Mouse (Mus musculus) limb, embryonic 14.5 days (tissue): ENCODE results near the gene Prkar2b. TPM values are rescaled to one million over a fixed set of nuclear protein-coding genes. Genes with fewer than 3 reads are reported as not detected.

Experiments
- ATAC-seq: fragments of 200-750 bp; cut with Nextera tagmentation; 2 replicates; pipeline ENCODE4 v1.8.0; 2017; ENCODE audit warnings: low read depth, moderate number of reproducible peaks, moderate TSS enrichment; ENCODE audit not compliant: low FRiP score
- DNase-seq: peaks from one replicate; pipeline ENCODE4 v3.0.0-alpha.2; 2015; ENCODE audit warnings: low spot score
- H3K27ac ChIP-seq: fragments of 300-500 bp; sonication (generic); replicated peaks from 2 replicates; pipeline ENCODE4 v1.5.1; 2014; ENCODE audit warnings: low read depth, mild to moderate bottlenecking, low read length, moderate library complexity, mixed read lengths
- H3K27me3 ChIP-seq: fragments of 300-500 bp; sonication (generic); 2 replicates; pipeline ENCODE4 v1.6.1; 2014; ENCODE audit warnings: low read length, mixed read lengths; ENCODE audit not compliant: control insufficient read depth, insufficient read depth
- H3K36me3 ChIP-seq: fragments of 300-500 bp; sonication (generic); 2 replicates; pipeline ENCODE4 v1.6.1; 2014; ENCODE audit warnings: mild to moderate bottlenecking, low read length, moderate library complexity, mixed read lengths; ENCODE audit not compliant: control insufficient read depth, insufficient read depth
- H3K4me1 ChIP-seq: fragments of 300-500 bp; sonication (generic); 2 replicates; pipeline ENCODE4 v1.6.1; 2014; ENCODE audit warnings: antibody characterized with exemption, low read length, mixed read lengths; ENCODE audit not compliant: control insufficient read depth, insufficient read depth
- H3K4me2 ChIP-seq: fragments of 300-500 bp; sonication (generic); replicated peaks from 2 replicates; pipeline ENCODE4 v1.6.1; 2014; ENCODE audit warnings: low read depth, mild to moderate bottlenecking, low read length, moderate library complexity; ENCODE audit not compliant: severe bottlenecking
- H3K4me3 ChIP-seq: fragments of 300-500 bp; sonication (generic); replicated peaks from 2 replicates; pipeline ENCODE4 v1.5.1; 2014; ENCODE audit warnings: low read length
- H3K9ac ChIP-seq: fragments of 300-500 bp; sonication (generic); 2 replicates; pipeline ENCODE4 v1.6.1; 2014; ENCODE audit warnings: mild to moderate bottlenecking, low read depth, low read length, moderate library complexity; ENCODE audit not compliant: severe bottlenecking
- H3K9me3 ChIP-seq: fragments of 300-500 bp; sonication (generic); 2 replicates; pipeline ENCODE4 v1.6.1; 2016; ENCODE audit warnings: low read length; ENCODE audit not compliant: control insufficient read depth
- POLR2A ChIP-seq: fragments of 200-500 bp; IDR thresholded peaks from 2 replicates; pipeline ENCODE4 v1.8.0; 2012; ENCODE audit warnings: inconsistent platforms, mild to moderate bottlenecking, moderate library complexity, borderline replicate concordance; ENCODE audit not compliant: insufficient read depth, insufficient read length; ENCODE audit errors: extremely low read depth
- WGBS: fragments of 180-500 bp; shearing (Covaris S2); extraction: QIAGEN DNeasy Blood & Tissue Kit; methylation state at CpG from one replicate; pipeline ENCODE4 v1.1.7; 2014; 5-methylcytosine and 5-hydroxymethylcytosine counted together
- polyA plus RNA-seq, 2 experiments: library from polyadenylated mRNA; depleted of rRNA in 1 of 2; stranded (reverse) in 1 of 2; unstranded in 1 of 2; fragments of >200 nt; fragmentation: Nextera tagmentation in 1 of 2; extraction: Ambion mirVana in 1 of 2; gene quantifications; 2 replicates each; pipeline versions ENCODE4 v1.2.1 to v1.2.3; 2012 to 2014

The Prkar2b gene
- polyA plus RNA-seq, 2 experiments: 12.2 to 23.9 TPM

- ATAC-seq: no peak
- TF ChIP-seq POLR2A: no peak
- Histone ChIP-seq H3K9me3 (no peaks in the 10 kb centered on the region), H3K9ac (no peak overlapping the region), H3K4me1 (no peaks in the 10 kb centered on the region; the same call in 1 of the 2 replicates), H3K4me3 (no peak overlapping the region), H3K4me2 (no peak overlapping the region), H3K27ac (no peak overlapping the region), H3K36me3 (peaks cover 38% of the 10 kb centered on the region), H3K27me3 (no peaks in the 10 kb centered on the region)
- WGBS: 97% methylated on average over 2 of the region's 2 CpGs
- DNase-seq: no peak
Measured at GRCm38 (mm10) chr12:31944405-31944804, 116.7 kb downstream of the Prkar2b start.

GRCm38 (mm10) chr12:31943020-31943654 lies 118.0 kb downstream of the Prkar2b start:
- Histone ChIP-seq H3K4me2 (no peak overlapping the region), H3K36me3 (peaks cover 51% of the 10 kb centered on the region), H3K4me3 (no peak overlapping the region), H3K4me1 (no peaks in the 10 kb centered on the region; the same call in 1 of the 2 replicates), H3K27ac (no peak overlapping the region), H3K9me3 (no peaks in the 10 kb centered on the region), H3K27me3 (no peaks in the 10 kb centered on the region), H3K9ac (no peak overlapping the region)
- TF ChIP-seq POLR2A: no peak
- 94% methylated on average over 4 of the region's 4 CpGs for WGBS
- no peak for DNase-seq
- no peak for ATAC-seq

GRCm38 (mm10) chr12:31939026-31939425 lies 122.1 kb downstream of the Prkar2b start:
- H3K4me3 ChIP-seq: no peak overlapping the region
- no peak for TF ChIP-seq POLR2A
- H3K4me2 ChIP-seq: no peak overlapping the region
- DNase-seq (no peak), ATAC-seq (no peak)
- peaks cover 85% of the 10 kb centered on the region for H3K36me3 ChIP-seq
- no peaks in the 10 kb centered on the region for H3K4me1 ChIP-seq
- no peaks in the 10 kb centered on the region for H3K9me3 ChIP-seq
- H3K9ac ChIP-seq: no peak overlapping the region
- no peak overlapping the region for H3K27ac ChIP-seq
- no peaks in the 10 kb centered on the region for H3K27me3 ChIP-seq

GRCm38 (mm10) chr12:31938391-31938997 lies 122.6 kb downstream of the Prkar2b start:
- no peaks in the 10 kb centered on the region for H3K27me3 ChIP-seq
- no peak overlapping the region for H3K4me2 ChIP-seq
- peaks cover 82% of the 10 kb centered on the region for H3K36me3 ChIP-seq
- no peak overlapping the region for H3K27ac ChIP-seq
- DNase-seq (no peak), ATAC-seq (peak; percentile 58; the same call in 1 of the 2 replicates)
- no peak for TF ChIP-seq POLR2A
- H3K9me3 ChIP-seq: no peaks in the 10 kb centered on the region
- H3K4me3 ChIP-seq: no peak overlapping the region
- no peak overlapping the region for H3K9ac ChIP-seq
- WGBS: 76% methylated on average over 4 of the region's 4 CpGs
- no peaks in the 10 kb centered on the region for H3K4me1 ChIP-seq

GRCm38 (mm10) chr12:31937613-31938012 lies 123.5 kb downstream of the Prkar2b start:
- no peak for ATAC-seq
- Histone ChIP-seq H3K4me3 (no peak overlapping the region), H3K27ac (no peak overlapping the region), H3K9me3 (no peaks in the 10 kb centered on the region), H3K4me2 (no peak overlapping the region), H3K36me3 (peaks cover 82% of the 10 kb centered on the region), H3K27me3 (no peaks in the 10 kb centered on the region), H3K4me1 (no peaks in the 10 kb centered on the region), H3K9ac (no peak overlapping the region)
- WGBS: 90% methylated on average over 3 of the region's 3 CpGs
- no peak for DNase-seq
- no peak for TF ChIP-seq POLR2A
